In the genomic region with DNA sequence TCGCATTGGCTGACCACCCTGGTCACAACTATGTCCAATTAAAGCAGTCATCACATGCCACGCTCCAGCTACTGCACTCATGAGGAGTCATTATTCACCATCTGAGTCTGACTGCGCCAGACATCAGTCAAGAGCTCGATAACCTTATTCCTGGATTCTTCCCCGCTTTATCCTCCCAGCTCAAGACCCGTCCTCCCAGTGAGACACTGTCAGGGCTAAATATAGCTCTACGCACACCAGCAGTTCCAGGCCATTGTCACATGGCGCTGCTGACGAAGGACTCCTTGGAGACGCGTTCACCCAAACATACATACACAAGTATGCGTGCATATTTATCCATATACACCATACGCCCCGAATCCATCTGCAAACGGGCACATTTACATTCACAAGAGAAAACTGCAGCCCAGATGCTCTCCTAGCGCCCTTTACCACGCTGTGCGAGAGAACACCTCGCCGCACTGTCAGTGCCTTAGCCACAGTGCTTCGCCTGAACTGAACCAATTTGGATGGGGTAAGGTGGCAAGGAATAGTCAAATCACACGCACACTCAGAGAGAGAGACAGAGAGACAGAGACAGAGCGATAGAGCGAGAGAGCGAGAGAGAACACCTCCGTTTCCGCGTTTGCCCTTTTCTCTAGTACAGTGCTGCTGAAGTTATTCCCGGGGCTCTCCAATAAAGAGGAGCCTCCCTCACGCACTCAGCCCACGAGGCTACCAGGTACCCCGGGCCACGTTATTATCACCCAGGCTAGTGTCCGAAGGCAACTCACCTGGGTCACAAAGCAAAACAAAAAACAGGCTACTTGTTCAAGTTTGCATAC, we compare ENCODE assay signal across 8 mouse cellular contexts.
DNase-seq lines count a peak whose midpoint lies in the region; ATAC-seq and TF ChIP-seq lines count a peak whose summit lies in the region.

No protein-coding gene starts in this region.

- no peak for TF ChIP-seq EP300 in liver, postnatal 0 days (IDR thresholded peaks at IDR 0.05; ENCODE audit: low read depth)

- peak overlapping the region; percentile 76 for H3K27ac ChIP-seq in kidney, embryonic 16.5 days (ENCODE audit: low read length)
- peak overlapping the region; percentile 83 for H3K27ac ChIP-seq in hindbrain, embryonic 15.5 days (replicated peaks)
- H3K27ac ChIP-seq in liver, postnatal 0 days (ENCODE audit: low read depth), result peak overlapping the region; percentile 85
- peak overlapping the region; percentile 83 for H3K27ac ChIP-seq in neural tube, embryonic 15.5 days (replicated peaks)

- H3K4me3 ChIP-seq in kidney, embryonic 16.5 days (ENCODE audit: low read length), result peak overlapping the region; percentile 79
- peak overlapping the region; percentile 74 for H3K4me3 ChIP-seq in hindbrain, embryonic 15.5 days
- H3K4me3 ChIP-seq in liver, postnatal 0 days (ENCODE audit: low read depth, low read length), result peak overlapping the region; percentile 92
- H3K4me3 ChIP-seq in neural tube, embryonic 15.5 days (replicated peaks), result peak overlapping the region; percentile 56

- ATAC-seq in kidney, embryonic 16.5 days (ENCODE audit: low FRiP score, low TSS enrichment), result 0 out of 2 replicates have a peak, but pooled peaks have one; percentile 11
- ATAC-seq in hindbrain, embryonic 15.5 days (ENCODE audit: low FRiP score, low read depth), result no peak
- no peak for ATAC-seq in liver, postnatal 0 days
- ATAC-seq in neural tube, embryonic 15.5 days (ENCODE audit: low FRiP score), result peak; percentile 18; the same call in 1 of the 2 replicates
- no peak for ATAC-seq in activated CD4-positive, CD25-positive, alpha-beta regulatory T cell, adult 4 months

- H3K9ac ChIP-seq in kidney, embryonic 16.5 days (replicated peaks; ENCODE audit: low read length), result peak overlapping the region; percentile 79
- peak overlapping the region; percentile 72 for H3K9ac ChIP-seq in hindbrain, embryonic 15.5 days
- H3K9ac ChIP-seq in liver, postnatal 0 days (replicated peaks), result peak overlapping the region; percentile 91
- peak overlapping the region; percentile 60 for H3K9ac ChIP-seq in neural tube, embryonic 15.5 days (replicated peaks)

- WGBS in kidney, embryonic 16.5 days, result 4% methylated on average over 34 of the region's 34 CpGs
- 3% methylated on average over 34 of the region's 34 CpGs for WGBS in hindbrain, embryonic 15.5 days
- WGBS in liver, postnatal 0 days (ENCODE audit: insufficient replicate concordance), result 3% methylated on average over 34 of the region's 34 CpGs
- WGBS in neural tube, embryonic 15.5 days, result 3% methylated on average over 34 of the region's 34 CpGs

- no peaks in the 10 kb centered on the region for H3K36me3 ChIP-seq in kidney, embryonic 16.5 days (ENCODE audit: insufficient read depth, low read length)
- no peaks in the 10 kb centered on the region for H3K36me3 ChIP-seq in hindbrain, embryonic 15.5 days
- no peaks in the 10 kb centered on the region for H3K36me3 ChIP-seq in liver, postnatal 0 days (replicated peaks; ENCODE audit: insufficient read depth, low read length)
- H3K36me3 ChIP-seq in neural tube, embryonic 15.5 days, result no peaks in the 10 kb centered on the region

- peaks cover 22% of the 10 kb centered on the region for H3K4me1 ChIP-seq in kidney, embryonic 16.5 days (ENCODE audit: insufficient read depth, low read length)
- H3K4me1 ChIP-seq in hindbrain, embryonic 15.5 days (replicated peaks), result peaks cover 48% of the 10 kb centered on the region
- peaks cover 14% of the 10 kb centered on the region for H3K4me1 ChIP-seq in liver, postnatal 0 days (ENCODE audit: insufficient read depth)
- peaks cover 51% of the 10 kb centered on the region for H3K4me1 ChIP-seq in neural tube, embryonic 15.5 days

- no peak for TF ChIP-seq CTCF in liver, postnatal 0 days (IDR thresholded peaks at IDR 0.05; ENCODE audit: low read depth)

- no peaks in the 10 kb centered on the region for H3K9me3 ChIP-seq in kidney, embryonic 16.5 days (ENCODE audit: low read length)
- no peaks in the 10 kb centered on the region for H3K9me3 ChIP-seq in hindbrain, embryonic 15.5 days
- H3K9me3 ChIP-seq in liver, postnatal 0 days (ENCODE audit: low read length), result no peaks in the 10 kb centered on the region
- no peaks in the 10 kb centered on the region for H3K9me3 ChIP-seq in neural tube, embryonic 15.5 days (replicated peaks)

- DNase-seq in kidney, adult 9 months, result no peak
- peak; percentile 86 for DNase-seq in brain, adult 2 months (ENCODE audit: low read depth, low spot score)
- peak; percentile 59 to 72 for DNase-seq in frontal cortex, adult 2 months (ENCODE audit: extremely low spot score in 1 of 2, low spot score in 1 of 2)
- DNase-seq in liver, postnatal 0 days, result peak; percentile 25

- 0 out of 2 replicates have a peak, but pooled peaks cover 3% of the 10 kb centered on the region for H3K27me3 ChIP-seq in kidney, embryonic 16.5 days (ENCODE audit: insufficient read depth, low read length)
- peaks cover 5% of the 10 kb centered on the region; the same call in 1 of the 2 replicates for H3K27me3 ChIP-seq in hindbrain, embryonic 15.5 days
- H3K27me3 ChIP-seq in liver, postnatal 0 days (ENCODE audit: insufficient read depth, low read length), result no peaks in the 10 kb centered on the region
- H3K27me3 ChIP-seq in neural tube, embryonic 15.5 days (replicated peaks), result 0 out of 2 replicates have a peak, but pooled peaks cover 2% of the 10 kb centered on the region

- H3K4me2 ChIP-seq in kidney, embryonic 16.5 days (replicated peaks; ENCODE audit: low read depth, low read length), result peak overlapping the region; percentile 85
- H3K4me2 ChIP-seq in hindbrain, embryonic 15.5 days, result peak overlapping the region; percentile 89
- peak overlapping the region; percentile 89 for H3K4me2 ChIP-seq in liver, postnatal 0 days (ENCODE audit: low read depth, low read length)
- H3K4me2 ChIP-seq in neural tube, embryonic 15.5 days, result peak overlapping the region; percentile 81

Comparison
In these comparisons a context has a peak if more than half of its experiments do, and no peak if none do; other contexts are left out.
1. ATAC-seq: peak in kidney, embryonic 16.5 days (single experiment) and neural tube, embryonic 15.5 days (single experiment); none in hindbrain, embryonic 15.5 days (single experiment), liver, postnatal 0 days (single experiment) and activated CD4-positive, CD25-positive, alpha-beta regulatory T cell, adult 4 months (single experiment).
2. Peak in every context shown above with its lines, with median percentiles within 50 percentile points of each other: H3K27ac ChIP-seq, H3K4me2 ChIP-seq, H3K4me3 ChIP-seq and H3K9ac ChIP-seq.